Mouse (Mus musculus) retina, postnatal 7 days (tissue): ENCODE results near the gene Slc2a8.

Experiments
- DNase-seq: peaks from one replicate; pipeline ENCODE4 v3.0.0-alpha.2; 2012; ENCODE audit warnings: low read depth, low spot score

Gene Slc2a8

DNA sequence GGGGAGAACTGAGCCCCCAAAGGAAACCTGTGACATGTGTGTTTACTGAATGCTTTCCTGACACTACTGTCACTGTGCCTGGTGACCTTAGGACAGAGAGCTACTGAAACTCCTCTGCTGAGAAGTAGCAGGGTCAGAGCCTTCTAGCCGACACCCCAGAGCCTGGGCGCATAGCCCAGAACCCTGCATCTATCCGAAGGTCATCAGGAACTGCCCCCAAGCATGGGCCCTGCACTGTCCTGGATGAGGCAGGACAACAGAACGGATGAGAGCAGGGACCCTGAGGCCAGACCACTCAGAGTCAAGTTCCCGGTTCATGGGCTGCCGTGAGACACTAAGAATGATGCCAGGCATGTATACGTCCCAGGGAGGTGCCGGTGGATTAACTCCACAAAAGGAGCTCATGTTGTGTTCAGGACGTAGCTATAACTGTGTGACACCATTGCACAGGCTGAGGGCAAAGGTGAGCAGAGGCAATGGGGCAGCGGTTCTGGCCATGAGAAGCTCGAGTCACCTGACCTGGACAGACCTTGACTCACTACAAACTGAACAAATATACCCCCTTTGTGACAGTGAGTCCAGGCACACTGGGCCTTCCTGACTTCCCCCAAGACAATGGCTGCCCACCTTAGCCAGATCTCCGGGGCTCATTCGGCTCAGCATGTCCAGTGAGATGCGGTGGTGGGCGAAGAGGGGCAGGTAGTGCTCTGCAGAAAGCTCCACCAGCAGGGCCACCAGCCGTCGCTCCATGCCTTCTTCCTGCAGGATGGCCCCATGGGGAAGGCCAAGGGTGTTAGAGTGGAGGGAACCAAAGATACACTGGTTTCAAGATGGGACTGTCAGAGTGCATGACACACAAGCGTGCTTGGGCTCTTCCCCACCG is 52.7 kb downstream of the Slc2a8 start:
- no peak for DNase-seq

DNA sequence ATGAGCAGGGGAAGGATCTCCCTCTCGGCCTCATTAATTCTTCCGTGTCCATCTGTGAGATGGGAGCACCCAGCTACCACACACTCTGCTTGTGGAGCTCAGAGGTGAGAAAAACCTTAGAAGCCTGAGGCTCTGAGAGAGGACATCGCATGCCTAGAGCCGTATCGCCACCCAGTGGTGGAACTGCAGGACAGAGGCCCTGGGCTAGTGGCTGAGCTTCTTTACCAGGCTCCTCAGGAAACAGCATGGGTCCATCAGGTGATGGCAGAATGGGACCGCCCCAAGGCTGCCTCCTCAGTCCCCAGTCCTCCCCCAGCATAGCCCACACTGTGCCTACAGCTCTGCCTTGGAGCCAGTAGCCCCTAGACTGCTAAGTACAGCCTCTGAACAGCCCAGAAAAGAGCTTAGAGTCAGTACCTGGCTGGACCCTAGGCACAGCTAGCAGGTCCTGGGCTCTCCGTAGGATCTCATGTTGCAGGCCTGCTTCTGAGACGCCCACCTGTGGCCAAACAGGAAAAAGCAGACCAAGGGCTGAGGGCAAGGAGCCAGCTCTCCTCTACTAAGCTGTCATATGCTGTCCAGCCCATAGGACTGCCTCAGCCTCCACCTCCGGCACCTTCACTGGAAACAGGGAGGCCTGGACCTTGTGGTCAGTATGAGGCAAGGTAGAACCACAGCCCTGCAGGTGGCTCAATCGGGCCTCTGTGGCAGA is 53.5 kb downstream of the Slc2a8 start:
- DNase-seq, result peak; percentile 48

DNA sequence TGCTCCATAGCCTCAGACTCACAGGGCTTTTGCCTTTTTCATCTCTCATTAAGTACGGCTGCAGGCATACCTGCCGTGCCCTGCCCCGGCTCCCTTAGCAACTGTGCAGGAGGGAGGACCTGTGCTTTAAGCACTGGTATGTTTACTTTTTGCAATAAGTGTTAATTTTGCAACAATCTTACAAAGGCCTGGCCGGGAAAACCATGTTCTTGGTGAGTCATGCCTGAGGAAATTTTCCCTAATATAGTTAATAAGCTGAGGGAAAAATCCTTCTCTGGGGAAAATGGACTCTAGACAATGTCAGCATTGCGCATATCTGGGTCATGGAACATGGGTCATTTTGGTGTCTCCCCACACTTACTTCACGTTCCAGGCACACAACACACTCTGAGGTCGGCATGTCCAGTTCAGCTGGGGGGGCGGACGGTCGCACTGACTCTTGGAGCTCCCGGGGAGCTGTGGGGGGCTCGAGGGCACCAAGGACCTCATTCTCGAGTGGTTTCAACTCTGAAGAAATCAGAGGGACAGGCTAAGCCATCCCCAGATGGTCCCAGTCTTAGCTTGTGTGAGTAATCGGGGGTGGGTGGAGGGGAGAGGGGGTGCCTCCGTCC is 54.2 kb downstream of the Slc2a8 start:
- DNase-seq, result no peak

DNA sequence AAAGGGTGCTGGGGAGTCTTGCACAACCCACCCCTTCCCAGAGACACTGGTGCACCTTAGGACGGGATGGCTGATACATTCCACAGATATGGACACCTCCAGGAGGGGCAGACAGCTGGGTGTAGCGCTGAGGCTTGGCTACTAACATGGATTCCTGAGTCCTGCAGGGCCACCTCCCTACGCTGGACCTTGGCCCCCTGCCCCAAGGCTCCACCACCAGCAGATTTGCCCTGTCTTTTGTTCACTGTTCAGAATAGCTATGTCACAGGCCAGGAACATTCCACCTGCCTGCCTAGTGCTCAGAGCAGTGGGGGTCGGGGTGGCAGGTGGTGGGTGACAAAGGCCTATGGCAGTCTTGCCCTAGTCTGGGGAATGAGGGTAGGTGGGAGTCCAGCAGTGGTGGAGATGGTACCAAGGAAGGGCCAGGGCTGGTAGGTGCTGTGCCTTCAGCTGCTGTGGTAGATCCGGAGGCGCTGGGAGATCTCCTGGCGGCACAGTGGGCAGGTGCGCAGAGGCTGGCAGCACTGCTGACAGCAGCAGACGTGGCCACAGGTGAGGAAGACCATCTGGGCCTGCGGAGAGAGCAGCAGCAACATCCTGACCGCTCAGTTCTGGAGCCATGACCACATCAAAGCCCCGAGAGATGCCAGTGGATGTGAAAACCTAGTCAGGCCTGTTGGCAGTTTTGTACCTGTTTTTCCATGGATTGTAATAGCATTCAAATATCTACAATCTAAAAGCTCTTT is 55.4 kb downstream of the Slc2a8 start:
- DNase-seq, result no peak

DNA sequence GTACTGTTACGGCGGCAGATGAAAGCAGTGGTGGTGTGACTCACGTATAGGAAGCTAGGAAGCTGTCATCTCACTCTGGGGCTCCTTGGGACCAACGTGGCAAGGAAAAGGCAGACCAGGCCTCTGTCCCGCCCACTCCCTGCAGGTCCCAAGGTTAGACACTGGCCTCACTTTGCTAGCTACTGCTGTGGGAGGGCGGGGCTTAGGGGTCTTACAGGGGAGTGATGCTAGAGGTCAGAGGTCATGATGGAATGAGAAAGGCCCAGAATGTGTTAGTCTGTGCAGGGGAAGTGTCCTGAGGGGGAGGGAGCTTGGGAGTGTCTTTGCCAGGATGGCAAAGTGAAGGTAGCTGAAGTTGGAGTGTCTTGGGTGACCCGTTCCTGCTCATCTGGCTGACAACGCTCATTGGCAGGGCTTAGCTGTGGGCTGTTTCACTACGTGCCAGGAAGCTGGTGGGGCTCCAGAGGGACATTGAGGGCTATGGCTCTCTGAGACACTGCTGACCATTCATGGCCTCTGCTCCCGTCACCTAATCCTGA is 57.5 kb downstream of the Slc2a8 start:
- no peak for DNase-seq

DNA sequence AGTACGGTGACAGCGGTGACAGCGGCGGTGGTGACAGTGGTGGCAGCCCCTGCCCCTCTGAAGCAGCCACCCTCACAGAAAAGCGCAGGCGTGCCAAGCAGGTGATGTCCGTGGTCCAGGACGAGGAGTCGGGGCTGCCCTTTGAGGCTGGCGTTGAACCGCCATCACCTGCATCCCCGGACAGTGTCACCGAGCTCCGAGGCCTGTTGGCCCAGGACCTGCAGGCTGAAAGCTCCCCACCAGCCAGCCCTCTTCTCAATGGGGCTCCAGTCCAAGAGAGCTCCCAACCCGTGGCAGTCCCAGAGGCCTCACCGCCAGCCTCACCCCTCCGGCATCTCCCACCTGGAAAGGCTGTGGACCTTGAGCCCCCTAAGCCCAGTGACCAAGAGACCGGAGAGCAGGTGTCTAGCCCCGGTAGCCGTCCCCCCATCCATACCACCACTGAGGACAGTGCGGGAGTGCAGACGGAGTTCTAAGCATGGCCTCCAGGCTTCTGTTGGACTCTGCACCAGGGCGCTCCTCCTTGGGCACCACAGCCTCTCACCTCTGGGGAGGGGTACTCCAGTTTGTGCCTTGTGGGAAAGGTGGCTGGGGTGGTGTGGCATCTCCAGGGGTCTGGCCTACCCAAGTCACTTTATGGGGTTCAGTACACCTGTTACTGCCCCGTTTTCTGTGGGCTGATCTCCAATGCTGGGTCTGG is 58.2 kb downstream of the Slc2a8 start:
- no peak for DNase-seq
